Mouse (Mus musculus) bone marrow, adult 2 months (tissue): ENCODE measurements around the gene Gbp2b. TPM values are rescaled to one million over a fixed set of nuclear protein-coding genes. Genes with fewer than 3 reads are reported as not detected.
A peak's percentile ranks its signal among the peaks of the same experiment; 100 is the strongest.
"Not testable (repeated sequence)": the region's sequence is repeated elsewhere in the genome, so short reads cannot be mapped to it uniquely, and the experiment has no call there.

Source experiments
- H3K27ac ChIP-seq: fragments of 200-500 bp; 2 replicates; pipeline ENCODE4 v1.5.1; 2012; ENCODE audit warnings: low read depth, mild to moderate bottlenecking, control low read depth, inconsistent platforms, low read length; ENCODE audit not compliant: control insufficient read depth, poor library complexity, insufficient read depth
- H3K4me1 ChIP-seq: fragments of 200-500 bp; 2 replicates; pipeline ENCODE4 v1.6.1; 2011; ENCODE audit warnings: low read length; ENCODE audit not compliant: control insufficient read depth, insufficient read depth
- H3K4me3 ChIP-seq: fragments of 200-500 bp; replicated peaks from 2 replicates; pipeline ENCODE3; 2011; ENCODE audit warnings: mild to moderate bottlenecking, low read depth, low read length, control low read depth; ENCODE audit not compliant: control insufficient read depth
- CTCF ChIP-seq: fragments of 200-500 bp; IDR thresholded peaks from 2 replicates; pipeline ENCODE4 v1.5.1; 2011; ENCODE audit warnings: low read length, control low read depth; ENCODE audit not compliant: control insufficient read depth, insufficient read depth
- POLR2A ChIP-seq: fragments of 200-500 bp; IDR thresholded peaks from 2 replicates; pipeline ENCODE4 v1.6.1; 2011; ENCODE audit warnings: low read depth, mild to moderate bottlenecking, control low read depth, low read length, borderline replicate concordance; ENCODE audit not compliant: control insufficient read depth
- WGBS: fragments of 180-500 bp; shearing (Covaris S2); methylation state at CpG from one replicate; pipeline ENCODE4 v1.1.7; 2018; 5-methylcytosine and 5-hydroxymethylcytosine counted together
- polyA plus RNA-seq: library from polyadenylated mRNA; stranded (reverse); fragments of >200 nt; gene quantifications from 2 replicates; pipeline ENCODE4 v1.2.4, GENCODE M21; 2011; ENCODE audit warnings: low replicate concordance; ENCODE audit not compliant: missing spikeins, insufficient read depth, insufficient read length

The Gbp2b gene
- polyA plus RNA-seq, 1 experiment, result not detected

DNA sequence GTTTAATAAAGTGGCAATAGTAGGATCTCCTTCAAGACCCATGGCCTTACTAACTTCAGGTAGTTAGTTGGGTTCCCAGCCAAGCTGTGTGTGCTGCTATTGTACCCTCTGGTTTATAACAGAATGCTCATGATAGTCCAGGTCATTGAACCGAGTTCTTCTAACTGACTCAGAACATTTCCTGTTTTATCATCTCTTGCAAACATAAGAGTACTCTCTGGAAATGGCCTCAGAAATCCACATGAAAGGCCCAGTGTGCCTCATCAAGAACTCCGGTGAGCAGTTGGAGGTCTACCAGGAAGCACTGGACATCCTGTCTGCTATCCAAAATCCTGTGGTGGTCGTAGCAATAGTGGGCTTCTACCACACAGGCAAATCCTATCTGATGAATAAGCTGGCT, 3.3 kb downstream of the Gbp2b start:
- 71% methylated on average over 3 of the region's 3 CpGs for WGBS
- no peak for TF ChIP-seq CTCF

GRCm38 (mm10) chr3:142601675-142602074, 7.0 kb downstream of the Gbp2b start:
- TF ChIP-seq CTCF (no peak), POLR2A (no peak)
- Histone ChIP-seq H3K4me1 (no peaks in the 10 kb centered on the region), H3K27ac (no peak overlapping the region), H3K4me3 (no peak overlapping the region)

More for the DNA sequence above, 3.3 kb downstream of the Gbp2b start:
- H3K27ac ChIP-seq, result no peak overlapping the region
- H3K4me1 ChIP-seq, result no peaks in the 10 kb centered on the region
- H3K4me3 ChIP-seq, result no peak overlapping the region

- no peak overlapping the region for H3K27ac ChIP-seq
- H3K4me1 ChIP-seq, result peaks cover 1% of the 10 kb centered on the region
- H3K4me3 ChIP-seq, result no peak overlapping the region
- WGBS, result 32% methylated on average over 3 of the region's 3 CpGs
- TF ChIP-seq CTCF (no peak), POLR2A (no peak)
These were observed 24.0 kb downstream of the Gbp2b start for GRCm38 (mm10) chr3:142618658-142619057.

DNA sequence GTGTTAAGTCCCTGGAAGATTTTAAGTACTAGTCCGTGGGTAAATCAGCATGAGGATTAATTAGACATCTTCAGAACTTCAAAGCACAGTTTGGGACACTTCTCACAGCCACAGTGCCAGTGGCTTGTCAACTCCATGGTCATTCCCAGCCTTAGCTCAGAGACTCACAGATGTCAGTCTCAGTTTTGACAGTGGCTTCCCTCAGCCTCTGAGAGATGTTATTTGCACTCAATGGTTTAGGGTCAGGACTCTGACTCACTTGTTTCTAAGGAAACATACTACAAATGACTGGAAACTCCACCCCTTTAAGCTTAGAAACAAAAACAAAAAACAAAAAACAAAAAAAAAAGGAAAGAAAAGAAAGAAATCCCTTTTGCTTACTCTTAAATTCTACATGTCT, 25.0 kb downstream of the Gbp2b start:
- H3K4me1 ChIP-seq, result peaks cover 1% of the 10 kb centered on the region
- no peak overlapping the region for H3K4me3 ChIP-seq
- no peak overlapping the region; the same call in 1 of the 2 replicates for H3K27ac ChIP-seq
- TF ChIP-seq CTCF (no peak), POLR2A (no peak)
- WGBS, result 55% methylated on average over 1 of the region's 1 CpGs

GRCm38 (mm10) chr3:142620111-142620955, 25.7 kb downstream of the Gbp2b start, which contains the start of gene Gbp2:
Gene Gbp2 (plus strand): TSS chr3:142620602.
- Histone ChIP-seq H3K4me3 (peak within 1 kb of the TSS; percentile 66), H3K4me1 (peaks cover 1% of the 10 kb centered on the region), H3K27ac (peak within 1 kb of the TSS; percentile 67)
- TF ChIP-seq POLR2A (no peak), CTCF (no peak)
- 1% methylated on average over 4 of the region's 4 CpGs for WGBS

GRCm38 (mm10) chr3:142620956-142621562, 26.4 kb downstream of the Gbp2b start:
- Histone ChIP-seq H3K4me3 (peak overlapping the region; percentile 66), H3K27ac (peak overlapping the region; percentile 67; the same call in 1 of the 2 replicates), H3K4me1 (peaks cover 1% of the 10 kb centered on the region)
- WGBS, result 9% methylated on average over 3 of the region's 3 CpGs
- TF ChIP-seq CTCF, result no peak
- no peak for TF ChIP-seq POLR2A

DNA sequence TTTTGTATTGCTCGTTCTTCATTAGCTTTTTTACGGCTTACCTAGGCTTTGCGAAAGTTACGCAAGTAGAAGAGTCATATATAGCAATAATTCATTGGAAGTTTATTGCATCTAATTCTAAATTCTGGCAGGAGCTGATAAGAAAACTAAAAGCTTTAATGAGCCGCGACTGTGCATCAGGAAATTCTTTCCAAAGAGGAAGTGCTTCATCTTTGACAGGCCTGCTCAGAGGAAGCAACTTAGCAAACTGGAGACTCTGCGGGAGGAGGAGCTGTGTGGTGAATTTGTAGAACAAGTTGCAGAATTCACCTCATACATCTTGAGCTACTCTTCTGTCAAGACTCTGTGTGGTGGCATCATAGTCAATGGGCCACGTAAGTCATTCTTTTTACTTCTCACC, 35.7 kb downstream of the Gbp2b start:
- Histone ChIP-seq H3K4me3 (no peak overlapping the region), H3K27ac (no peak overlapping the region), H3K4me1 (no peaks in the 10 kb centered on the region)
- 15% methylated on average over 8 of the region's 8 CpGs for WGBS
- TF ChIP-seq POLR2A (no peak), CTCF (no peak)

DNA sequence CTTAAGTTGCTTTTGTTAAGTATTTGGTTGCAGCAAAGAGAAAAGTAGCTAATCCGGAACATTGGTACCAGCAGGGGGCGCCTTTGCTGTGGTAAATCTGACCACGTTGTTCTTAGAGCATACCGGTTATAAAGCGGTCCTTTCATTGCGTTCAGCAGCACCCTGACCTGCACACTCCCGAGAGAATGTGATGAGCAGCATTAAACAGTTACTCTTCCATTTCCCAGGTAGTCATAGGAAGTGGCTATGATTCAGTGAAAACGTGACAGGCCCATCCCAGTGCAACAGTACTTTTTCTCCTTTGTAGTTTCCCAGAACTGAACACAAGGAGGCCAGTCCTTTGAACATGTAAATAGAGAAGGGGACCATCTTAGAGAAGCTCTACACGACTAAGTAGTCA, 45.6 kb downstream of the Gbp2b start:
- no peak overlapping the region for H3K27ac ChIP-seq
- 1% methylated on average over 9 of the region's 9 CpGs for WGBS
- TF ChIP-seq POLR2A, result no peak
- TF ChIP-seq CTCF, result peak; percentile 17; the same call in 1 of the 2 replicates
- H3K4me1 ChIP-seq, result no peaks in the 10 kb centered on the region
- no peak overlapping the region for H3K4me3 ChIP-seq

GRCm38 (mm10) chr3:142645949-142646348, 51.3 kb downstream of the Gbp2b start:
- WGBS, result 1% methylated on average over 2 of the region's 2 CpGs
- H3K4me3 ChIP-seq, result not testable (repeated sequence)
- peak; percentile 19; the same call in 1 of the 2 replicates for TF ChIP-seq CTCF

GRCm38 (mm10) chr3:142647836-142648235, 53.2 kb downstream of the Gbp2b start:
- WGBS, result 60% methylated on average over 7 of the region's 7 CpGs
- not testable (repeated sequence) for H3K4me1 ChIP-seq, H3K4me3 ChIP-seq, H3K27ac ChIP-seq

More at GRCm38 (mm10) chr3:142645949-142646348, 51.3 kb downstream of the Gbp2b start:
- not testable (repeated sequence) for H3K27ac ChIP-seq, H3K4me1 ChIP-seq
